Mouse (Mus musculus) embryo, embryonic 9.5 days (tissue): ENCODE data around the gene Grik4.

ENCODE experiments used
- DNase-seq: peaks from one replicate; pipeline ENCODE4 v3.0.0-alpha.2; 2017; ENCODE audit errors: extremely low spot score

Grik4 gene

DNA sequence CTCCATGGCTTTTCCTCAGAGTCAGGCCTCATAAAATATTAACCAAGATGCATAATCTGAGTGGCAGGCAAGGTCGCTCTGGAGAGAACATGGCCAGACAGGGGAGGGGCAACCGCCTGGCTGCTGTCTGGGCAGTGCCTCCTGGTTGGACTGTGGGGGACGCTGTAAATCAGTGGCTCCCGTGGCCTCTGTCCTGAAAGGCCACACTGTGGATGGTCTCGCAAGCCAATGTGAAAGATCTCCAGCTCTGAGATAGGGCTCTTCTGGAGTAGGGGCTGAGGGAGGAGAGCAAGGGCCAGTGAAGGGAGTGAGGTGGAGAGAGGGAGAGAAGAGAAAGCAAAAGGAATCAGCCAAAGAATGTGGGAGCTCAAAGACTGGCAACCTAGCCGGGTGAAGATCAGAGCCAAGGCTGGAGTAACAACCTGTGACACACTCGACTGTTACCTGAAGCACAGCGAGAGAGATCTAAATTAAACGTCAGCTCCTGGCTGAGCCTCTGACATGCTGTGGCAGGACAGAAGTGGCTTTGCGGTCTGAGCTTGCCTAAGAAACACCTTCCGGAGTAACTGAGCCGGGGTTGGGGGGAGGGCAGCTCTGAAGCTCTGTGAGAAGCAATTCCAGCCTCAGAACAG, 270.8 kb downstream of the Grik4 start:
- no peak for DNase-seq

DNA sequence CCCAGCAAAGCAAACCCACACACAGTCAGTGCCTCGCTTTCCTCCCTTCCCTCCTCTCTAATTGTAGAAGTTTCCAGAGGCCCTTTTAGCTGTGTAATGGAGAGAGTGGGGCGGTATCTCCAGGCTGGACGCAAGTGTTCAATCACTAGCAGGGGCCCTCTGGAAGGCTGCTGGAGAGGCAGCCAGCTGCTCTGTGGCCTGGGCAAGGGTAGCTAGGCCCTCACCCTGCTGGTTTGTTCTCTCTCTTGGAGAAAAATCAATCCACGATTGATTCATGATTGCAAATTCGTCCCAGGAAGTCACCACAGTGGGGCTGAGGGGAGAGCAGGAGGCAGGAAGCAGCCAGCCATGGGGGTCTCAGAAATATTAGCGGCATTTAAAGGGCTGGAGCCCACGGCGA, 271.3 kb downstream of the Grik4 start:
- DNase-seq: no peak

DNA sequence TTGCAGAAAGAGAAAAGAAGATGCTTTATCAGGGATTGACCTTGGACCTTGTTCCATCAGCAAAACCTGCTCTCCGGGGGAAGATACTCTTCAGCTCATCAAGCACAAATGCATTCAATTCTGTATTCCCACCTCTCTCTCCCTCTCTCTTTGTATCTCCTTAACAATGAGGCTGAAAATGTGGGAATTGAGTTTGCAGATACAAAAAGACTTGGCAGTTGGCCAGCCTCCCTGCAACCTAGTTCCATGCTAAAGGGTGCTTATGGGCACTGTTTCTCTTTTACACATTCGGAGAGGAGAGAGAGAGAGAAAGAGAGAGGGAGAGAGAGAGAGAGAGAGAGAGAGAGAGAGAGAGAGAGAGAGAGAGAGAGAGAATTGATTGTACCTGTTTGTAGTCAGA, 273.7 kb downstream of the Grik4 start:
- no peak for DNase-seq

DNA sequence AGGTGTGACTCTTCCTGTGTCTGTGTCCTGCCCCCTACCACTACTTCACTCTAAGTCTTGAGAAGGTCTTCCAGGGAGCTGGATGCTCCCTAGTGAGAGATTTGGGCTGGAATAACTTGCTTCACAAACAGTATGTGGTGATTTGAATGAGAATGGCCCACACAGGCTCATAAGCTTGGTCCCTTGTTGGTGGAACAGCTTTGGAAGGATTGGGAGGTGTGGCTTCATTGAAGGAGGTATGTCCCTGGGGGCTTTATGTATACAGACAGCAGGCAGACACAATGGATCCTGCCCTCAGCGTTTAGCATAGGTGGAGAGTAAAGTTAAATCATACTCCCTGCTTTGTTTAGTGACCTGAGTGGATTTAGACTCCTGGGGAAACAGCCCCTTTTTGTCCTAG, 282.8 kb downstream of the Grik4 start:
- DNase-seq: no peak

- DNase-seq: peak; percentile 64
Measured at GRCm38 (mm10) chr9:42652756-42653155, 291.5 kb downstream of the Grik4 start.

DNA sequence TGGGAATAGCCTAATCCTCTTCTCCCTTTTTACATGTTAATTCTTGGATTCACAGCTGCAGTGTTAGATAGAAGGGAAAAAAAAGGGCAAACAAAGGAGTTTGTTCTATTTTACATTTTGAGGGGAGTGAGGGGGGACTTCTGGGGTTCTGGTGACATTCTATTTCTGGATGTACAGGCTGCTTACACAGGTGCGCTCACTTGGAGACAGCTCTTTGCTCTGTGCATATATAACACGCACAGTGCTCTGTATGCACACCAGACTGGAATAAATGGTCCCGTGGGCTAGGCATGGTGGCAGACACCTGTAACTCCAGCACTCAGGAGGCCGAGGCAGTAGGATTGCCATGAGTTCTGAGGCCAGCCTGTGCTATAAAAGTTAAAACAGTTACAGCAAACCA, 292.0 kb downstream of the Grik4 start:
- DNase-seq: no peak

- DNase-seq: no peak
Measured at GRCm38 (mm10) chr9:42649872-42650271, 294.4 kb downstream of the Grik4 start.

- no peak for DNase-seq
Measured at GRCm38 (mm10) chr9:42648051-42648450, 296.2 kb downstream of the Grik4 start.

DNA sequence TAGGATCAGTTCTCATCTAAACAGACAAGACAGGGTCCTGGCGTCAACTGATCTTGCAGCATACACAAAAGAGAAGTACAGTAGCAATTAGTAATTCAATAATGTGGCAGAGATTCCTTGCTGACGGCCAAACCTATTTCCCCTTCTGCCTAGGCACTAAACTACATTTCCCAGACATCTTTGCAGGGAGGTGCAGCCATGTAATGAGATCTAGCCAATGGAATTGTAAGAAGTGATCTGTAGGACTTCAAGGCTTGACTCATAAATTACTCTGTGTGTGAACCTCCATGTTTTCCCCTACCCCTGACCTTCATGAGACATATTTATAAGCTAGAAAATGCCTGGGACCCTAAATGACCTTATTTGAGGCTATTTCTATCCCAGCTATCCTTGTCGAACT, 296.7 kb downstream of the Grik4 start:
- no peak for DNase-seq

- DNase-seq: no peak
Measured at GRCm38 (mm10) chr9:42646821-42647220, 297.5 kb downstream of the Grik4 start.

DNA sequence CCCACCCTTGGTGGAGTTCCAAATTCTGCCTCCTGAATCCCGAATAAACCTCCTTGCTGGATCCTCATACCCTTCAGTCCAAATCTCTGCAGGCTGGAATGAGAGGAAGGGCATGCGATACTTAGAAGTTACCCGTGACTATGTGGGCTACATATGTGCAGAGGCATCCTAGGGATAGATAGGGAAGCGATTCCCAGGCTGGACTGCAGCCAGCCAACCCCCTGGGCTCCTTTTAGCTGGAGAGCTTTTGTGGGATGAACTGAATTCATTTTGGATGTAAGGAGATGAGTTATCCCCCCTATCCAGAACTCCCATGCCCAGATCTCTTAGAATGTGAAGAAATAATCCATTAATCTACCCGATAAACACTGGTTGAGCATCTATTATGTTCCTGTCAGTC, 299.1 kb downstream of the Grik4 start:
- DNase-seq: no peak

- DNase-seq: no peak
Measured at GRCm38 (mm10) chr9:42642821-42643220, 301.5 kb downstream of the Grik4 start.

DNA sequence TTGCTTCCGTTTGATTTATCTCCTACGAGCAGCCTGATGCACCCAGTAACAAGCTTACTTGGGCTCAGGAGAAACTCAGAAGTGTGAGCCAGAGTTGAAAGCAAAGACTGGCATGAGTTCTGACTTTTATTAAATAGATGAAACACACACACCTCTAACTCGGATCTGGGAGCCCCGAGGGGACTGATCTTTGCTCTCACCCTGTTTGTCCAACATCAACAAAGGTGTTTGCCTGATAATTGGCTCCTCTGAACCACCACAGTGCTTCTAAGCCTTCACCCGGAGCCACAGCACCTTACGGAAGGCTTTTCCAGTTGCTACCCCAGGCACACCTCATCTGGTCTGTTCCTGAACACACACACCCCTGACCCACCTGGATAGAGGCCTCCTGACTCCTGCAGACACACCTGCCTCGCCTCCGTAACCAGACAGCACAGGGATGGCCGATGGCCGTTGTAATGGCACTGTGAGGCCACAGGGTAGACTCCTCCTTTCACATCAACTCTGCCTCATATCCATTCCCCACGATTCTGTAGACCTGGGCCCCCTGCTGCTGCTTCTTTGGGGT, 302.7 kb downstream of the Grik4 start:
- no peak for DNase-seq

DNA sequence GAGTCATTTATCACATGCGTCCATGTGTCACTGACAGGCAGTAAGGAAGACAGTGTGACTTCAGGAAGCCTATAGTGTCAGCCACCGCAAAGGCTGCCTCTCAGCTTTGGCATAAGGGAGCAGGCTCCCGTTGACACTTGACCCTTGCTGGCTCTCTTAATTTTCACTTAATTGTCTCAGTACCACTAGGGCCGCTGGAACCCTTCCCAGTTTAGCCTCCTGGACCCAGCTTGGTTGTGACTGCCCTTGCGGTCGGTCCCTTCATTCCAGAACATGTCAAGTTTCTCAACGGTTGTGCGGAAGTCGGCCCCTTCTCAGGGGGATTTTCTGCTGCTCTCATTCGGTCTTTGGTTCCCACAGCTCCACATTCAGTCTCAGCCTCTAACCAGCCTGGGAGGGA, 307.8 kb downstream of the Grik4 start:
- DNase-seq: no peak

DNA sequence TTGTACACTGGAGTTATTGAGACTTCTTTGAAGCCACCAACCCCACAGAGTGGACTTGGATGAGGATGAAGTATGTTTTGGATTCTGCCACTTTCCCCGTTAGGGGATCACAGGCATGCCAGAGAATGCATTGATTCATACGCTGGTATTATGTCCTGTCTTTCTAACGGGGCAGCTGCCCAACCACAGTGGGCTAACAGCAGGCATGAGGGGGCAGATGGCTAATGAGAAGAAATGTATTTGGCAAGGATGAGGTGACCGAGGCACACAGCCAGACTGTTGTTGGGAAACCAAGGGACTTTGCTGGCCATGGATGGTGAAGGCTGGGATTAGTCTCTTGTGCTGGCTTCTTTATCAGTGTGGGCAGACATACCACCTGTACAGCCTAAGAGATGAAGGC, 312.8 kb downstream of the Grik4 start:
- DNase-seq: no peak

GRCm38 (mm10) chr9:42627634-42628033, 316.7 kb downstream of the Grik4 start:
- DNase-seq: no peak

- no peak for DNase-seq
Measured at GRCm38 (mm10) chr9:42627146-42627545, 317.1 kb downstream of the Grik4 start.

DNA sequence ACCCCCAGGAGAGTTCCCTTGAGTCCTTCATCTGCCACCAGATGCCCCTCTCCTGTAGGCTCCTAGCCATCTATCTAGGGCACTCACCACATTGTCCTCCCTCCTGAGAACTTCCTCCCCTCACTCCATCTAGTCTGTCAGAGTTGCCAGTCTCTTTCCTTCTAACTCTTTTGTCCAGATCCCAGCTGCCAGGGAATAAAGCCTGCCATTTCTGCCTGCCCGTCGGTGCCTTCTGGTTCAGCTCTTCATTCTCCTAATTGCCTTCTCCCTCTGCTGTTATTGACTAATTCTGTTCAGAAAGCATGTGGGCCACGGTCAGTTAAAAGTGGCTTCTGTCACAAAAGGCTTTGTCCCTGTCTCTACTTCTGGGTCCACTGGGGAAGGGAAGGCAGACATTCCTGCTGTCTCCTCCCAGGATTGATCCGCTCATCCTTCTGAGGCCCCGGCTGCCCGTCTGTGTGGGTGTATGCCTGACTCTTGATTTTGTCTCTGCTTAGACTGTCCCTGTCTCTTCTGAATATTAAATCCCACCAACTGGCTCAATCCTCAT, 318.0 kb downstream of the Grik4 start:
- no peak for DNase-seq

GRCm38 (mm10) chr9:42614409-42614808, 329.9 kb downstream of the Grik4 start:
- DNase-seq: no peak

GRCm38 (mm10) chr9:42613827-42614226, 330.5 kb downstream of the Grik4 start:
- no peak for DNase-seq

GRCm38 (mm10) chr9:42612482-42612991, 331.8 kb downstream of the Grik4 start:
- no peak for DNase-seq

DNA sequence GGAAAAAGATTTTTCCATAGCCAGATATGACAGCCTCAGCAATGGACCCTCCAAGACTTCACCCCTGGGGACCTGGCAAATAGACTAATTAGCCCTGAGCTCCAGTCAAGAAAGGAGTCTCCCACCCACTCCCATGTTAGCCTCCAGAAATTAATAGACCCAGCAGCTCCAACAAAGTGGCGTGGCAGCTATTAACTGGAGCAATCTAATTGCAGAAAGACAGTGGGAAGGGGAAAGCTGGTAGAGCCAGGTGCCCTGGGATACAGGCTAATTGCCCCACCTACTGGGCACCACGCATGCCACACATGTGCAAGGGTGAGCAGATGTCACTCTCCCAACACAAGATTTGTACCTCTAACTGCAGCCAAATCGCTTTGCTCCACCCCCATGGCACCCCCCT, 342.8 kb downstream of the Grik4 start:
- no peak for DNase-seq

- no peak for DNase-seq
Measured at GRCm38 (mm10) chr9:42597525-42597924, 346.8 kb downstream of the Grik4 start.

DNA sequence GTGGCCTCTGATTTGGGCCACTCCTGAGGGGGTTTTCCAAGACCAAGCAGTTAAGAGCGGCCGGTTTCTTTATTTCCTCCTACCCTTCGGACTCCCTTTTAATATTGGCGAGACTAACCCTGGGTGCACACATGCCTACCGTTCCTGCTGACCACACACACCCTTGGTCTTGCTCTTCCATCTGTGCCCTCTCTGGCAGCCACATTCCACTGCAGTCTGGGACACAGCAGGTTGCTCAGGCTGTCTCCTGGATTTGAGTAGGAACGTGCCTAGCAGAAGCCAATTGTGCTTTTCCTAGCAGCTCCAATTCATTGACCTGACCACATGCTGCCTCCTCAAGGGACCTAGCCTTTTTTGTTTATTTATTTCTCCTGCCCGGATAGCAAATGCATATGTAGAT, 365.8 kb downstream of the Grik4 start:
- DNase-seq: no peak
